Mouse (Mus musculus): Measurements from ENCODE around the gene Ikzf4. TPM values are rescaled to one million over a fixed set of nuclear protein-coding genes. Genes with fewer than 3 reads are reported as not detected.

The Ikzf4 gene
- 0.69 and 1.1 TPM in 2 replicates for polyA plus RNA-seq (2012; rRNA removed)

GRCm38 (mm10) chr10:128645111-128646011 is at the start of gene Ikzf4:
TSS of gene Ikzf4 (minus strand) at chr10:128645991.
- 21% methylated on average over 35 of the region's 36 CpGs for WGBS
- DNase-seq (ENCODE audit: low read depth, low spot score), result no peak

- 1% methylated on average over 22 of the region's 22 CpGs for WGBS
- DNase-seq (ENCODE audit: low read depth, low spot score), result no peak
These were observed 49.7 kb upstream of the Ikzf4 start for GRCm38 (mm10) chr10:128695411-128695991.

- WGBS, result under 1% methylated on average over 9 of the region's 9 CpGs
- no peak for DNase-seq (ENCODE audit: low read depth, low spot score)
These were observed 28.7 kb upstream of the Ikzf4 start for GRCm38 (mm10) chr10:128674469-128675008.

GRCm38 (mm10) chr10:128673763-128674468 is 28.1 kb upstream of the Ikzf4 start, which contains the start of gene Suox:
TSS of gene Suox (minus strand) at chr10:128674073.
- under 1% methylated on average over 60 of the region's 60 CpGs for WGBS
- DNase-seq (ENCODE audit: low read depth, low spot score), result no peak

- DNase-seq (ENCODE audit: low read depth, low spot score), result no peak
- 92% methylated on average over 9 of the region's 9 CpGs for WGBS
These were observed 25.4 kb upstream of the Ikzf4 start for GRCm38 (mm10) chr10:128671148-128671547.

- 2% methylated on average over 42 of the region's 42 CpGs for WGBS
- DNase-seq (ENCODE audit: low read depth, low spot score), result no peak
These were observed 23.2 kb upstream of the Ikzf4 start for GRCm38 (mm10) chr10:128668790-128669672.

- WGBS, result 89% methylated on average over 2 of the region's 2 CpGs
- no peak for DNase-seq (ENCODE audit: low read depth, low spot score)
These were observed 20.0 kb upstream of the Ikzf4 start for GRCm38 (mm10) chr10:128665806-128666205.

GRCm38 (mm10) chr10:128665307-128665706 is 19.5 kb upstream of the Ikzf4 start:
- WGBS, result 73% methylated on average over 3 of the region's 3 CpGs
- DNase-seq (ENCODE audit: low read depth, low spot score), result no peak

GRCm38 (mm10) chr10:128664808-128665207 is 19.0 kb upstream of the Ikzf4 start:
- WGBS, result 79% methylated on average over 3 of the region's 3 CpGs
- DNase-seq (ENCODE audit: low read depth, low spot score), result no peak

GRCm38 (mm10) chr10:128663441-128664220 is 17.8 kb upstream of the Ikzf4 start:
- 56% methylated on average over 5 of the region's 5 CpGs for WGBS

GRCm38 (mm10) chr10:128662465-128662864 is 16.7 kb upstream of the Ikzf4 start:
- no peak for DNase-seq (ENCODE audit: low read depth, low spot score)

More at GRCm38 (mm10) chr10:128663441-128664220, 17.8 kb upstream of the Ikzf4 start:
- no peak for DNase-seq (ENCODE audit: low read depth, low spot score)

- DNase-seq (ENCODE audit: low read depth, low spot score), result no peak
- WGBS, result 52% methylated on average over 9 of the region's 9 CpGs
These were observed 13.7 kb upstream of the Ikzf4 start for GRCm38 (mm10) chr10:128659490-128659889.

- WGBS, result 48% methylated on average over 9 of the region's 9 CpGs
- DNase-seq (ENCODE audit: low read depth, low spot score), result no peak
These were observed 12.1 kb upstream of the Ikzf4 start for GRCm38 (mm10) chr10:128657844-128658243.

- WGBS, result 30% methylated on average over 1 of the region's 1 CpGs
- DNase-seq (ENCODE audit: low read depth, low spot score), result no peak
These were observed 10.9 kb upstream of the Ikzf4 start for GRCm38 (mm10) chr10:128656731-128657130.

GRCm38 (mm10) chr10:128655254-128655653 is 9.5 kb upstream of the Ikzf4 start:
- WGBS, result 64% methylated on average over 3 of the region's 3 CpGs
- DNase-seq (ENCODE audit: low read depth, low spot score), result no peak

- DNase-seq (ENCODE audit: low read depth, low spot score), result no peak
- WGBS, result 70% methylated on average over 4 of the region's 4 CpGs
These were observed 8.1 kb upstream of the Ikzf4 start for GRCm38 (mm10) chr10:128653866-128654265.

GRCm38 (mm10) chr10:128646139-128647089 is 623 bp upstream of the Ikzf4 start:
- WGBS, result 39% methylated on average over 13 of the region's 13 CpGs
- no peak for DNase-seq (ENCODE audit: low read depth, low spot score)
